Mouse (Mus musculus): ENCODE measurements around the gene Cdk19. TPM values are rescaled to one million over a fixed set of nuclear protein-coding genes. Genes with fewer than 3 reads are reported as not detected.

The Cdk19 gene
- total and polyA plus RNA-seq, 3 experiments = 2.8 to 8.2 TPM; not detected in 1

- H3K9ac ChIP-seq (ENCODE audit: control insufficient read depth, low read depth, low read length, poor library complexity, severe bottlenecking) = no peak overlapping the region
- no peaks in the 10 kb centered on the region for H3K79me2 ChIP-seq (ENCODE audit: control insufficient read depth, insufficient read depth, low read length, poor library complexity)
- DNase-seq (ENCODE audit: low read depth, low spot score) = no peak
- H3K4me1 ChIP-seq (ENCODE audit: control insufficient read depth in 1 of 2, insufficient read depth in 2 of 2, low read length in 2 of 2) = peaks cover 0 to 5% of the 10 kb centered on the region in 2 experiments; a peak in 1 of 4 replicates
- H3K36me3 ChIP-seq (ENCODE audit: control insufficient read depth in 1 of 2, insufficient read depth in 2 of 2, low read length in 2 of 2) = peaks cover 0 to 7% of the 10 kb centered on the region in 2 experiments; a peak in 2 of 4 replicates
- no peak overlapping the region for H3K27ac ChIP-seq (ENCODE audit: control insufficient read depth, low read depth, low read length)
- no peak for TF ChIP-seq POLR2AphosphoS2 (IDR thresholded peaks at IDR 0.05; ENCODE audit: low read length)
- TF ChIP-seq CHD2 (IDR thresholded peaks at IDR 0.05; ENCODE audit: low read length) = no peak
- TF ChIP-seq POLR2AphosphoS5 (IDR thresholded peaks at IDR 0.05; ENCODE audit: borderline replicate concordance, low read depth, low read length) = no peak
- no peak overlapping the region for H3K4me3 ChIP-seq (ENCODE audit: control insufficient read depth in 1 of 2, insufficient read depth in 1 of 2, low read depth in 2 of 2, low read length in 2 of 2)
- H3K9me3 ChIP-seq (replicated peaks; ENCODE audit: insufficient read depth, low read length) = no peaks in the 10 kb centered on the region
- no peaks in the 10 kb centered on the region for H3K27me3 ChIP-seq (ENCODE audit: control insufficient read depth in 1 of 2, insufficient read depth in 2 of 2, low read length in 2 of 2)
Observed at GRCm38 (mm10) chr10:40312781-40313180, 26.6 kb upstream of the Cdk19 start.

- TF ChIP-seq TBP (IDR thresholded peaks at IDR 0.05; ENCODE audit: low read depth, low read length) (no peak), TCF12 (IDR thresholded peaks at IDR 0.05; ENCODE audit: low read depth, low read length) (no peak), ETS1 (IDR thresholded peaks at IDR 0.05; ENCODE audit: low read depth, low read length) (no peak)
- no peak overlapping the region for H3K4me3 ChIP-seq (ENCODE audit: control insufficient read depth in 1 of 2, insufficient read depth in 1 of 2, low read depth in 2 of 2, low read length in 2 of 2)
- H3K4me1 ChIP-seq (ENCODE audit: control insufficient read depth in 1 of 2, insufficient read depth in 2 of 2, low read length in 2 of 2) = no peaks in the 10 kb centered on the region
- H3K79me2 ChIP-seq (ENCODE audit: control insufficient read depth, insufficient read depth, low read length, poor library complexity) = no peaks in the 10 kb centered on the region
- H3K27me3 ChIP-seq (ENCODE audit: control insufficient read depth in 1 of 2, insufficient read depth in 2 of 2, low read length in 2 of 2) = no peaks in the 10 kb centered on the region
- no peak overlapping the region for H3K9ac ChIP-seq (ENCODE audit: control insufficient read depth, low read depth, low read length, poor library complexity, severe bottlenecking)
- no peak for DNase-seq (ENCODE audit: low read depth, low spot score)
- no peak overlapping the region for H3K27ac ChIP-seq (ENCODE audit: control insufficient read depth, low read depth, low read length)
- no peaks in the 10 kb centered on the region for H3K36me3 ChIP-seq (ENCODE audit: control insufficient read depth in 1 of 2, insufficient read depth in 2 of 2, low read length in 2 of 2)
- H3K9me3 ChIP-seq (replicated peaks; ENCODE audit: insufficient read depth, low read length) = no peaks in the 10 kb centered on the region
Observed at GRCm38 (mm10) chr10:40316841-40317585, 22.4 kb upstream of the Cdk19 start.

- TF ChIP-seq CTCF (IDR thresholded peaks at IDR 0.05 in 2 of 3, conservative IDR thresholded peaks at IDR 0.05 in 1 of 3; ENCODE audit: control insufficient read depth in 1 of 3, insufficient read depth in 1 of 3, low read depth in 2 of 3, low read length in 3 of 3, poor library complexity in 1 of 3, severe bottlenecking in 1 of 3) (no peak), JUND (IDR thresholded peaks at IDR 0.05; ENCODE audit: low read depth, low read length) (no peak), GATA1 (IDR thresholded peaks at IDR 0.05; ENCODE audit: low read depth, low read length) (no peak), GABPA (IDR thresholded peaks at IDR 0.05; ENCODE audit: low read depth, low read length) (no peak), ELF1 (IDR thresholded peaks at IDR 0.05; ENCODE audit: low read depth, low read length) (no peak), TCF12 (IDR thresholded peaks at IDR 0.05; ENCODE audit: low read depth, low read length) (no peak), SMC3 (IDR thresholded peaks at IDR 0.05; ENCODE audit: low read depth, low read length) (no peak), TAL1 (IDR thresholded peaks at IDR 0.05; ENCODE audit: low read length) (no peak), POLR2A (IDR thresholded peaks at IDR 0.05; ENCODE audit: control insufficient read depth in 1 of 2, insufficient read depth in 1 of 2, low read depth in 1 of 2, low read length in 2 of 2, poor library complexity in 1 of 2) (no peak), RAD21 (IDR thresholded peaks at IDR 0.05; ENCODE audit: low read depth, low read length) (no peak), ZC3H11A (IDR thresholded peaks at IDR 0.05; ENCODE audit: low read depth, low read length) (no peak), MAZ (IDR thresholded peaks at IDR 0.05; ENCODE audit: low read depth, low read length) (no peak), NELFE (IDR thresholded peaks at IDR 0.05; ENCODE audit: low read depth, low read length) (no peak)
Observed at GRCm38 (mm10) chr10:40320306-40320705, 19.1 kb upstream of the Cdk19 start.

More at GRCm38 (mm10) chr10:40320306-40320705, 19.1 kb upstream of the Cdk19 start:
- H3K9me3 ChIP-seq (replicated peaks; ENCODE audit: insufficient read depth, low read length) = no peaks in the 10 kb centered on the region
- no peaks in the 10 kb centered on the region for H3K4me1 ChIP-seq (ENCODE audit: control insufficient read depth in 1 of 2, insufficient read depth in 2 of 2, low read length in 2 of 2)
- no peaks in the 10 kb centered on the region for H3K79me2 ChIP-seq (ENCODE audit: control insufficient read depth, insufficient read depth, low read length, poor library complexity)
- no peak overlapping the region for H3K27ac ChIP-seq (ENCODE audit: control insufficient read depth, low read depth, low read length)
- H3K4me3 ChIP-seq (ENCODE audit: control insufficient read depth in 1 of 2, insufficient read depth in 1 of 2, low read depth in 2 of 2, low read length in 2 of 2) = no peak overlapping the region
- H3K9ac ChIP-seq (ENCODE audit: control insufficient read depth, low read depth, low read length, poor library complexity, severe bottlenecking) = no peak overlapping the region
- no peaks in the 10 kb centered on the region for H3K27me3 ChIP-seq (ENCODE audit: control insufficient read depth in 1 of 2, insufficient read depth in 2 of 2, low read length in 2 of 2)
- no peaks in the 10 kb centered on the region for H3K36me3 ChIP-seq (ENCODE audit: control insufficient read depth in 1 of 2, insufficient read depth in 2 of 2, low read length in 2 of 2)
- DNase-seq (ENCODE audit: low read depth, low spot score) = no peak
